In the genomic region with DNA sequence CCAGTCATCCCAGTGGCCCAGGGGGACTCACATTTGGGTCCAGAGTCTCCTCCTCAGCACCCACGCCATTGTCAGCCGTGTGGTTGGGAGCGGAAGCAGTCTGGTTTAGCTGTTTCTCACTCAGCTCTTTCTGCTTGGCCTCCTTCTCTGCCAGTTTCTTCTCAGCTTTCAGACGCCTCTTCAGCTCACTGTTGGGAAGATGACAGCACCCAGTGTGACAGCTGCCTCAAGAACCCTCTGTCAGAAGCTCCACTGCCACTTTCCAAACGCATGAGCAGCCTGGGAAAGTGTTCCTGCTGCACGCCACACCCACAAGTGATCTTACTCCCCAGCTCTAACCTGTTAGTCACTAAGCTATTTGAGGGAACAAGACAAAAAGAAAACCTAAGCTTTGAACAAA, we compare ENCODE assay signal across 21 mouse cellular contexts. TPM values are rescaled to one million over a fixed set of nuclear protein-coding genes. Genes with fewer than 3 reads are reported as not detected.
DNase-seq lines count a peak whose midpoint lies in the region; ATAC-seq lines count a peak whose summit lies in the region.
"Had no signal": no experiment of that assay in that cellular context is flagged by ENCODE, and none has a peak within 500 bp of the region (broad histone marks: within the 10 kb centered on the region; RNA-seq: fewer than 3 reads in every experiment).

No protein-coding gene starts in this region.

- 92% methylated on average over 6 of the region's 6 CpGs for WGBS in kidney, embryonic 15.5 days

- H3K9ac ChIP-seq in kidney, embryonic 15.5 days, result no peak overlapping the region
- H3K9ac ChIP-seq: hindbrain, embryonic 12.5 days; limb, embryonic 15.5 days; liver, embryonic 15.5 days; stomach, embryonic 15.5 days had no signal

- H3K4me1 ChIP-seq in kidney, embryonic 15.5 days, result peaks cover 12% of the 10 kb centered on the region
- H3K4me1 ChIP-seq: stomach, embryonic 15.5 days had no signal

- no peaks in the 10 kb centered on the region for H3K9me3 ChIP-seq in kidney, embryonic 15.5 days (replicated peaks)
- H3K9me3 ChIP-seq: embryonic facial prominence, embryonic 10.5 days; hindbrain, embryonic 12.5 days; limb, embryonic 15.5 days; liver, embryonic 15.5 days; midbrain, embryonic 10.5 days; stomach, embryonic 15.5 days had no signal

- H3K27ac ChIP-seq in kidney, embryonic 15.5 days, result no peak overlapping the region
- H3K27ac ChIP-seq: embryonic facial prominence, embryonic 10.5 days; hindbrain, embryonic 12.5 days; limb, embryonic 15.5 days; liver, embryonic 15.5 days; macrophage; midbrain, embryonic 10.5 days; stomach, embryonic 15.5 days had no signal

- no peaks in the 10 kb centered on the region for H3K27me3 ChIP-seq in kidney, embryonic 15.5 days
- H3K27me3 ChIP-seq: hindbrain, embryonic 12.5 days; limb, embryonic 15.5 days; liver, embryonic 15.5 days; stomach, embryonic 15.5 days had no signal

- no peak overlapping the region for H3K4me2 ChIP-seq in kidney, embryonic 15.5 days
- H3K4me2 ChIP-seq: heart, embryonic 11.5 days; hindbrain, embryonic 12.5 days; limb, embryonic 15.5 days; liver, embryonic 15.5 days; stomach, embryonic 15.5 days had no signal

- ATAC-seq in kidney, embryonic 15.5 days (replicated peaks; ENCODE audit: low FRiP score), result no peak

- peak; percentile 55 for DNase-seq in frontal cortex, postnatal 36 days (ENCODE audit: low spot score in 2 of 2)
- no peak for DNase-seq in frontal cortex, postnatal 14 days (ENCODE audit: low spot score in 2 of 2)
- DNase-seq in layer of hippocampus, adult 9-11 months, result peak; percentile 63
- no peak for DNase-seq in layer of hippocampus, adult 11-12 months (ENCODE audit: low spot score)
- peak; percentile 39 to 47 for DNase-seq in right cerebral cortex, postnatal 10 days (ENCODE audit: low spot score in 2 of 2)
- DNase-seq in right cerebral cortex, postnatal 4 days, result no peak
- no peak for DNase-seq in thymus, adult 18-20 months
- DNase-seq: adrenal gland, adult 2 months; cerebellum, adult 9-10 months; heart, postnatal 14 days; kidney, adult 18-20 months; kidney, postnatal 10 days had no signal

- H3K4me3 ChIP-seq in kidney, embryonic 15.5 days (replicated peaks), result no peak overlapping the region
- H3K4me3 ChIP-seq: embryonic facial prominence, embryonic 10.5 days; hindbrain, embryonic 12.5 days; limb, embryonic 15.5 days; liver, embryonic 15.5 days; midbrain, embryonic 10.5 days; stomach, embryonic 15.5 days had no signal

- peaks cover 77% of the 10 kb centered on the region for H3K36me3 ChIP-seq in kidney, embryonic 15.5 days

RNA-seq across cellular contexts. Expression of a gene that starts 5.5 kb away (rescaled TPM):
- polyA plus RNA-seq in kidney, embryonic 15.5 days (2015; fragmentation: Nextera tagmentation; extraction: Ambion mirVana), result 209 and 219 TPM in 2 replicates

RNA-seq across cellular contexts. Expression of a gene that starts 5.6 kb away (rescaled TPM):
- 23.9 and 27.6 TPM in 2 replicates for polyA plus RNA-seq in kidney, embryonic 15.5 days (2015; fragmentation: Nextera tagmentation; extraction: Ambion mirVana)

RNA-seq across cellular contexts. Expression of a gene that starts 9.2 kb away (rescaled TPM):
- polyA plus RNA-seq in kidney, embryonic 15.5 days (2015; fragmentation: Nextera tagmentation; extraction: Ambion mirVana), result 0.12 and 0.73 TPM in 2 replicates
- polyA plus RNA-seq: adrenal gland, adult 2 months; macrophage had no signal

RNA-seq across cellular contexts. Expression of a gene that starts 13.5 kb away (rescaled TPM):
- polyA plus RNA-seq in kidney, embryonic 15.5 days (2015; fragmentation: Nextera tagmentation; extraction: Ambion mirVana), result 11.2 and 12.1 TPM in 2 replicates

Comparison
In these comparisons a context has a peak if more than half of its experiments do, and no peak if none do; other contexts are left out.
1. DNase-seq: peak in frontal cortex, postnatal 36 days (2 of 2), layer of hippocampus, adult 9-11 months (single experiment) and right cerebral cortex, postnatal 10 days (2 of 2); none in frontal cortex, postnatal 14 days (0 of 2), layer of hippocampus, adult 11-12 months (single experiment), right cerebral cortex, postnatal 4 days (single experiment) and thymus, adult 18-20 months (0 of 2).